Mouse (Mus musculus): ENCODE data around the gene Fancc.

- no peak for TF ChIP-seq EP300 (optimal IDR thresholded peaks at IDR 0.05)
- no peak for TF ChIP-seq CTCF (IDR thresholded peaks at IDR 0.05; ENCODE audit: low read depth)
Observed at GRCm38 (mm10) chr13:63278141-63278631, 218.9 kb downstream of the Fancc start.

Measured in stomach, postnatal 0 days (tissue).